Mouse (Mus musculus) liver, embryonic 14.5 days (tissue): ENCODE measurements at regions not wholly inside any gene's neighbourhood (a gene's known extent, or its start where the extent isn't known, plus 50 kb on each side); places are given as distances from the start of the nearest gene placed in this dataset.

Experiments
- CTCF ChIP-seq: IDR thresholded peaks from 2 replicates; pipeline ENCODE4 v1.5.1; 2016; ENCODE audit warnings: antibody characterized with exemption, low read depth, control low read depth
- EP300 ChIP-seq: IDR thresholded peaks from 2 replicates; pipeline ENCODE4 v1.6.1; 2016; ENCODE audit warnings: antibody characterized with exemption, low read depth

GRCm38 (mm10) chr10:51176692-51177091, 282.1 kb downstream of the Sim1 start:
- TF ChIP-seq CTCF (no peak), EP300 (no peak)
